Mouse (Mus musculus): ENCODE data around the gene Bckdhb.
A peak's percentile ranks its signal among the peaks of the same experiment; 100 is the strongest.
"Not testable (repeated sequence)": the region's sequence is repeated elsewhere in the genome, so short reads cannot be mapped to it uniquely, and the experiment has no call there.

Gene Bckdhb

DNA sequence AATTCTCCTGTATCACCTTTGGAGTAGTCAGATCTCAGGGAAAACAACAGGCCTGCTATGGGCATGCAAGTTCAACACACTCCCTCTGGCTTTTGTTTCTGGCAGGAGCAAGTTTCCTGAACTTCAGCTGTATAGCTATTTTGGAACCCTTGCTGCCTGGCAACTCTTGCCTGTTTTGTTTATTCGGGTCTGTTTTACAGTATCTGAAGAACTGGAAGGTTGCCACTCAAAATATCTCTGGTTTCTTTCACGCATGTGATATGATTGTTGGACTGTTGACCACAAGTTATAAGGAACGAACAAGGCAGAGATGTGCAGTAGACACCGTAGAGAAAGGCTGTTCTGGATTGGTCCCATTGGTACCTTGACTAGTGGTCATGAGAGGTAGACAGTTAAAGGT, 39.4 kb downstream of the Bckdhb start:
- DNase-seq = no peak

DNA sequence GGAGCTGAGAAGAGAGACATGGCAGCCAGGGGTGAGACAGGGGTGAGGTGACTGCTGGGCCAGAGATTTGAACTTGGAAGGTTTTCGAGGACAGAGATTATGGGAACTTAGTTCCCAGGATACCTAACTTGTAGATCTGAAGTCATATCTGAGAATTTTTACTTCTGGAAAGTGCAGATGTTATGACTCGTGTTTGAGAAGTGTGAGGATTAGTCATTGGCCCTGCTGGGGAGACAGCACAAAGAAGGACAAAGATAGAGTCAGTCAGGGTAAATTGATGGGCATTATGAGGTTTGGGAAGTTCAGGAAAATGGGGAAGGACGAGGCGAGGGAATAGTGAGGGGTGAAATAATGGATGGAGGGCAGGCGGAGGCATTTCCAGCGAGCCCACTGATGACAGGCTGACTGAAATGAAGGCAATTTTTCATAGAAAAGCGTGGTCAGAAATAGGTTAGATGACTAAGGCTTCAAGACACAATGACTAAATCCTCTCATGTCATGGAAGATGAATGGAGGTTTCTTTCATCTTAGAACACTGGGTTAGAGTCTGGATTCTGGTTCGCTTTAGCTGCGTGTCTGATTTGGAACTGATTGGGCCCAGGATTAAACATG, 42.6 kb downstream of the Bckdhb start:
- DNase-seq = no peak

DNA sequence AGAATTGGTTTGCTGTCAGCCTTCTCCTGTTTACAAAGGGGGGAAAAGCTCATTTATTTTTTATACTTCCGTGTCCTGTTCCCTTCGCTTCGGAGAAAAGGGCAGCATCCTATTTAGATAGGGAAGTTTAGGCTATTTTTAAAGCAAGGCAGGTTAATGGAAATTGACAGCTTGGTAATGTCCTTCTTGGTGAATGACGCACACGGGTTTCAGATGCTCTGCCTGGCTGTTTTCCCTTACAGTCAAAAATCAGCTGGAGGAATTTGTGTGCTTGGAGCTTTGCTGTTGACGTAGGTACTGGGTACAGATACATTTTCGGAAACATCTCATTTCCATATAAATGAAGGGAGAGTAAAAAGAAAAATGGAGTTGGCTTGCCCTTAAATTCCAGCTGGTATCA, 44.4 kb downstream of the Bckdhb start:
- no peak for DNase-seq

DNA sequence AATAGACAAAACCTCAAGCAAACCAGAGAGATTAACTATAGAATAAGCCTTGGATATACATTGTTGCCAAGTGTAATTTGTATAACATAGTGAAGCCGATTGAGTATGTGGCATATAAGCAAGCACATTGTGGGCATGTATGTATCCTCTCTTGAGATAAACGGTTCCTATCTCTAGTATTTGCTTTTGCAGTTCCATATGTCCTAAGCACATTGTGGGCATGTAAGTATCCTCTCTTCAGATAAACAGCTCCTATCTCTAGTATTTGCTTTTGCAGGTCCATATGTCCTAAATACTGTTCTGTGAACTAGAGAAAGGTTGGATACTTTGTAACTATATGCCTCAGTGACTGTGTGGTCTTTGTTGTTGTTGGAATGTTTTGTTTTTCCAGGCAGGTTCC, 48.5 kb downstream of the Bckdhb start:
- no peak for DNase-seq

DNA sequence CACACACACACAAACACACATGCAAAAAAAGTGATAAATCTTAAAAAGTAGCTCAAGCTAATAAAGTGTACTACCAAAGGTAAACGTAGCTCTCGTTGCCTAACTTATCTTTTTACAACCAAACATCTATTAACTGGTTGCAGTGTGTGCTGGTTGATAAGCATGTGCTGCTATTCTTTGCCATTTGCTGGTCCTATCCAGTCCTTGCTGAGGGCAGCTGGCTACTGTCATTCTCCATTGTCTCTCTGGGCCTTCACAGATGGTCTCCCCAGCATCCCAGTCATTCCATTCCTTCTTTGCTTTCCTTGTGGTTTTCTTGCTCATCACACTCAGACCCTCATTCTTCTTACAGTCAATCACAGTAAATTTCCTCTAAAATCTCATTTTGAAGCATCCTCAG, 50.9 kb downstream of the Bckdhb start:
- no peak for DNase-seq

DNA sequence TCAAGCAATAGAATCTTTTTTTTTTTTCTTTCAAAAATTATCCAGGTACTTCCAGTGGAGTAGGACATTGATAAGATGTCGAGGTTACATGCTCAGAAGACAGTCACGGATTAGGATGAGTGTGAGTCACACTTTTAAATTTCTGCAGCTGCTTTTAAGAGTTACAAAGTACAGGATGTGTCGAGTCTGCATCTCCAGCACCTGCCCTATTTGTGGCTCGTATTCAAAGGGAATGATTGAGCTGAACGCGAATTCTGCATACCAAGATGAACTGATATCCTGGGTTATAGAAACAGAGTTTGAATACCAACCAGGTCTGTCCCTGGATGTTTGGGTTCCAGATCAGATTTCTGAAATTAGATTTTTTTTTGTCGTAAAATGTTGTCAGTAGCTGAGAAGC, 56.3 kb downstream of the Bckdhb start:
- DNase-seq = no peak

DNA sequence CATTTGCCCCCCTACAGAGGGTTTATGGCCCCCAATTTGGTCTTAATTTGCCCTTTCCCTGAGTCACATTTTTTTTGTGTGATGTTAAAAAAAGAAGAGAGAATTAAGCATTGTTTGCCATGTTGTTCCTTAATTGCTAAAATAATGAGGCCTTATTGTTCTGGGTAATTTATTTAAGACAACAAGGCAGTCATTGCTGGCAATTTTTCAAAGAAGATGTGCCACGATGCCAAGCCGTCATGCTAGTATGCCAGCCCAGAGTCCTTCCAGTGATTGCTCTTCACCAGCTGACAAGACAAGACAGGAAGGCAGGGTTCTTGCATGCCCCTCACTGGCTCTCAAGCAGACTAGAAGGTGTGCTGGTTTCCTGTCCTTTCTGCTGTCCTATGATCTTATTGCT, 84.0 kb downstream of the Bckdhb start:
- DNase-seq = no peak

DNA sequence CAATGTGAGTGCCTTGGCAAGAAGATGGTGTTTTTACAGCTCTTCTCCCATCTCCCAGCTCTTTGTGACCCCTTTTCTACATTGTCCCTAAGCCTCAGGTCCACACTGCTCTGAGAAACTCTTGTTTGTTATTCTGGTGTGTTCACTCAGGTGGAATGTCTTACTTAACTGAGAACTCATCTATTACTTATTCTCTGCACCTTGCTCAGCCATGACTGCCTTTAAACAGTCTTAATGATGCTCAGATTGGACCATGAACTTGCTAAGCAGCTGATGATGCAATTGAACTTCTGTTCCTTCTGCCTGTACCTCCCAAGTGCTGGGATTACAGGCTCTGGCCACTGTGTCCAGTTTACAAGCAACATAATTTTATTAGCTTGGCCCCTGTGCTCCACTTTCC, 86.2 kb downstream of the Bckdhb start:
- peak in 1 of 2 experiments; percentile 46 for DNase-seq

DNA sequence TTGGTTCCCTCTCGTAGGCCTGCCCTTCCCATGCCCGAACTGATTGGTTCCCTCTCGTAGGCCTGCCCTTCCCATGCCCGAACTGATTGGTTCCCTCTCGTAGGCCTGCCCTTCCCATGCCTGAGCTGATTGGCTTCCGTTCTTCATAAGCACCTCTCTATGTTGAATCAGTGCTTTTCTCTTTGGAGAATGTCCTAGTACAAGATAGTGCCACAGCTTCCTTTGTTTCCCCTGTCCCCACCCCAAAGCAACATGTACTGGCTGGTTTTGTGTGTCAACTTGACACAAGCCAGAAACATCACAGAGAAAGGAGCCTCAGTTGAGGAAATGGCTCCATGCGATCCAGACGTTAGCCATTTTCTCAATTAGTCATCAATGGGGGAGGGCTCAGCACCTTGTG, 93.2 kb downstream of the Bckdhb start:
- not testable (repeated sequence) for DNase-seq

DNA sequence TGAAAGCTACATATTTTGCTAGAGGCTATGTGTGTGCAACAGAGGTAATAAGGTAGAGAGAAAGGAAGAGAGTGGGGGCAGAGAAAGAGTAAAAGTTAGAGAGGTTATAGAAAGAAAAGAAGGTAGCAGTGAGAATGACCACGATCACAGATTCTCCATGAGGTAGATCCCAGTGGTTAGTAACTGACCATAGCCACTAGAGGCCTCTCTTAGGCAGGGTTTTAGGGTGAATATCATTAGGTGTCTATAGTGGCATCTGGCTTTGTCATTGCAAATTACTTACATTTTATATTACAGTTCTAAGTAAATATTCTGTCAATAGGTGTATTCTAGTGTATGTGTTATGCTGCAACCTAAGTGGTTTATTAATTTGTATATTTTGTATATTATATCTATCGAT, 94.7 kb downstream of the Bckdhb start:
- DNase-seq = no peak

DNA sequence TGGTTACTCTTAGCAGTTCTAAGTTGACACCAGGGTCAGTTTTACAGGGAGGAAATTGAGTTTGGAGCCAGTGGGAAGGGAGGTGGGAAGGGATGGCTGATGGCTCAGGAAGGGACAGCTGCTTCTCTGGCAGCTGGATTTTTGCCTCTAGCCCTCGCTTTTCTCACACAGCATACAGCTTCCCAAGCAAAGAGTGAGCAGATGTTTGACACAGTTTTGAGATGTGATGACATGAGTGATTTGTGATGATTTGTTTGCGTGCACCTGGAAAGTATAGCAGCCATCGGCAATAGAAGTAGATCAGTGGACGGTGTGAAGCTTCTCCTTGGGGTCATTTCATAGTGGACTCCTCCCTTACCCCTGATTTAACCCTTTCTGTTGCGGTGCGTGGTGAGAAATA, 96.2 kb downstream of the Bckdhb start:
- DNase-seq = no peak

DNA sequence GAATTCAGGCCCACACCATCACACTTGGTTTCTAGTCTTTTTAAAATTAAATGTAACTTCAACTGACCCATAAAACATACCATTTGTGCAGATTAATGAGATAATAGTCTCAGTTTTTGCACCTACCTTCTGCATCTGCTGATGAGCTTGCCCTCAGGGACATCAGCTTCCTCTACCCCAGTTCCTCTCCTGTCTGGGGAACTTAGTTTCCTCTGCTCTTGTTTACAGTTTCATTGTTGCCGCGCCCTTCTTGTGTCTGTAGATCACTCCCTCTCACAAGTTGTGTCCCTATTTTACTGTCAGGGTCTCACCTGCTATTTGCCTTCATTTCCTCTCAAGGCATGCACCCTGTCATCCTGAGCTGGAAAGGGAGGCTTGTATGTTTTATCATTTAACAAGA, 103.2 kb downstream of the Bckdhb start:
- DNase-seq = no peak

DNA sequence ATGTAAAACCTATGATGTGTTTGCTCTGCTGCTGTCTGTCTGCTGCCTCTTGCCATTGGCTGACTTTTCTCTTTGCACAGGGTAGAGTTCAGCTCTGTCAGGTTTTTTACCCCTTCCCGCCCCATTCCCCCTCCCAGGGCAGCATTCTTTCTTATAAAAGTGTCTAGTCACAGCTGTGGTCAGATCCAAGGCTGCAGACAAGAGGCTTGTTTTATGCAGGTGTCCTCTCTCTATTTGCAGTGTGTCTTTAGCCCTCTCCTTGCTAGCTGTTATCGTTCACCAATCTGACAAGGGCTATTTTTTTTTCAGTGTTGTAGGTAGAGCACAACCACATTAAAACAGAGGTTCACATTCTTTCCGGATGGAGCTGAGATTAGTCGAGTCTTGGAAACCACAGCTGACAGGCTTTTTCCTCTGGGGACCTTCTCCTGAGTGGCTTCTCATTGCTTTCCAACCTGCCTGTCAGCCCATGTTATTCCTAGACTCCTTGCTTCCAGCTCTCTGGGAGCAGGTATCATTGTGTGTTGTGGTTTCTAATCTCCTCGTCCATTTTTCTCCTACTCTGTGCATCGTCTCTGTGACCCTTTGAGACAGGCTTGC, 105.8 kb downstream of the Bckdhb start:
- no peak for DNase-seq

DNA sequence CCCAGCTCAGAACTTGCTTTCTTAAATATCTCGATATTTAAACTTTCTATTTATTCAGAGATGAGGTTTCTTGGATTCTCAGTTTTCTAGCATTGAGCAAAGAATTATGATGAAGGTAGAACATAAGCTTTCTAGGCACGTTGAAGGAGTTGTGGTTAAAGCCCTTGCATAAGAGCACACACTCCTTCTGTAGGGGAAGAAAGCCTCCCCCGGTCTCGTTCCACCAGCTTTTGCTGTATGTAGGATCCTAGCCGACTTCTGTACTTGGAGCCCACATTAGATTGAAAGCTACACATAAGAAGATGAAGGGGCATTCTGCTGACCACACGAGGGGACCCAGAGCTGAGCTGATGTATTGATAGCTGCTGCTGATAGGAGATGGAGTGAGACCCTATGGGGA, 106.5 kb downstream of the Bckdhb start:
- no peak for DNase-seq

DNA sequence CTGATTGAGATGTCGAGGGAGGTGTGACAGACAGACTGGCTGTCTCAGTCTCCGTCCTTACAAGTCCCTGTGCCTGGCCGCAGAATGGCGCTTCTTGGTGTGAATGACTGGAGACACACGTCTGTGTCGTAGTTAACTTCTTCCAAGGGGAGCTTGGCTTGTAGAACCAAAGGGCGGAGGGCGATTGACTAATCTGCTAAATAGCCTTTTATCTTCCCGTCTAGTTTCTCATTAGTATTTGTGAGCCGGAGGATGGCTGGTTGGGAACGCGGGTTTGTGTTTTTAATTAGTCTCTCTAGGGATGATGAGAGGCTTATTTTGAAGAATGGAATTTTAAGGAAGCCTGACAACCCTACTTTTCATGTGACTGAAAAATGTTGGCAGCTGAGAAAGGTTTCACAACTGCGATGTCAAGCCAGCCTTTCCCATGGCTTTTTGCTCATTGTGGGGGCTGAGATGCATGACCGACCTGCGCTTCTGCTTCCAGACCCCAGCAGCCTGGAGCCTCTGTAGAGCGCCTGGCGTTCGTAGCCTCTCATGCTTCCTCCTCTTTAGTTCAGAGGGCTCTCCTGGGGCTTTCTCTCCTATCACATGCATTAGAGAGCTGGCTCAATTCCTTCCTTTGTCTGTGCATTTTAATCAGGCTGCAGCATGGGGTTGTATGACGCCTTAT, 107.9 kb downstream of the Bckdhb start:
- no peak for DNase-seq

DNA sequence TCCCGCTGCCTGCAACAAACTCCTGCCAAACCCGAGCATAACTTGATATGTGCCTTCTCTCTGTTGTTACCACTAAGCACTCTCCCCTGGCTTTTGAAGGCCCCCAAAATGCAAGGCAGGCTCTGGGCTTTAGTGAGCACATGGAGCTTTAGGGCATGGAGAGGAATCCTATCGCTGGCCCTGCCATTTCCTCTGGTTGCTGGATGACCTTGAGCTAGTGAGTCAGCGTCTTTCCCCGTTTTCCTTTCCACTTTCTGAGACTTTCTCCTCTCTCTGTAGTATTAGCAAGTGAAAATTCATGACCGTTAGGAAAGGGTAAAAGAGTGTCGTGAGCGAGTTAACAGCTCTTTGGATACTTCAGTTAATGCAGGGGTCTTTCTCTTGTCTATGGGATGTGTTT, 111.1 kb downstream of the Bckdhb start:
- no peak for DNase-seq

DNA sequence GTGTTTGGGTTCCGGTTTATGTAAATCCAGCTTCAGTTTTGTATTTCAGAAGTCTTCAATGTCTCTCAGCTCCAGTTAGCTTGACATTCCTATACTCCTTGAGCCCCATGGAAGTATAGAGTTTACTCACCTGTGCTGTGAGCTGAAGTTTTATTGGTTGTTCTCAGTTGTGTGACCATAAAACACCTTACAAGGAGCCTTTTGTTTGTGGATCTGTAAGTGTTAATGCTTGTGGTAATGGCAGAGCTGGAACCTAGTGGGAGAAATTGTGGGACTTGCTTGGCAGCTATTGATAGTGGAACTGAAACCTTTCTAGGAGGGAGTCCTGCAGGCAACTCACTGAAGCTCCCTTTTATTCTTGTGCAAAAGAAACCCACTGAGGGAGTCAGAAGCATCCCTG, 112.3 kb downstream of the Bckdhb start:
- DNase-seq = no peak

DNA sequence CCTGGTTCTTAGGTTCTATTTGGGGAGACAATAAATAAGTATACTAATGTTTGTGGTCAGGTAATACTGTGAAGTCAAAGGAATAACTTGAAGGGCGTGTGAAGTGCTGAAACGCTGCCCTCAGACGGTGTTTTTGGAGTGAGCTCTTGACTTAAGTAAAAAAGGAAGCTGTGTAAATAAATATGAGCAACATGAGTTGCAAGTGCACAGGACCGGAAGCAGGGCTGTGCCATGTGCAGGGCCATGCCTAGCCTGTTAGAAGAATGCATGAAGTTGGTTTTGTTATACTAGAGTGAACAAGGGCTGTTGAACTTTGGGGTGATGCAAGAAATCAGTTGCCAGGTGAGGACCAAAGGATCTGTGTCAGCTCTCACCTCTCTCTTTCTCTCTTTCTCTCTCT, 114.0 kb downstream of the Bckdhb start:
- no peak for DNase-seq

DNA sequence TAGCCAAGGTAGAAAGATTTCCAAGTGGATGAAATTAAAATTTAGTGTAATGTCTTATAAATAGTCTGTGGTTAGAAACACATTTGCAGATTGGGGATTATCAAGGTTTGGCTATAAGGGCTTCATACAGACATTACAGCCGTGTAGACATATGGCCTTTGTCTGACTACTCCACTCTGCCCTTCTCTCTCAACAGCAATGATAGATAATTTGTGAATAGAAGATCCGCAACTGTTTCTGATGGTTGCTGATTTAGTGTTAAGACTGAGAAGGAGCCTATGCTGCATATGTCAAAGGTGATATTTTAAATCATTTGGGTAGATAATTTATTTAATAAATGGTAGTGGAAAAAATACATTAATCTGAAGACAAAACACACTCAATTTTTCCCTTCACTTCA, 115.4 kb downstream of the Bckdhb start:
- DNase-seq = no peak

DNA sequence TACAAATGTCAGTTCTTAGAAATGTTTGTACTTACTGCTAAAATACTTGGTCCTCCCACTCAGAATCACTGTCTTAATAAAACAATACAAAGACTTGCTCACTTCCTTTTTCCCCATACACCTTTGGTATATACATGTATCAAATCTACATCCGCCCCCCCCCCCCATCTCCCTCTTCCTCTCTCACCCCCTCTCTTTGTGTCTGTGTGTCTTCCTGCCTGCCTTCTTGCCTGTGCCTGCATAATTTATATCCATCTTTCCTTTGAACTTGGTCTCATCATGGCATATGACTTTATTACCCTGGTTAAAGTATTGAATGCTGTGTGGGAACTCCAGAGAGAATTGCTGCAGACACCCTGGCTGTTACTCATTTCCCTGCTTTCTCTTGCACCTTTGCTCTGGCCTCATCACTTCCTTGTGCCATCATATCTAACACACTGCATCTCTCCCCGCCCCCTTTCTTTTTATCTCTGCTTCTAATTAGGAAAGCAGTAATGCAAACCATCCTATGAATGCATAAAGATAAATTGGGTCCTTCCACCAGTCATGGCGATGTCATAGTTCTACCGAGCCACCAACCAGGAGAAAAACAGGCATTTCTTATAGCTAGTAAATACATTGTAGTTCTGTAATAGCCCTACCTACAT, 116.8 kb downstream of the Bckdhb start:
- DNase-seq = no peak

DNA sequence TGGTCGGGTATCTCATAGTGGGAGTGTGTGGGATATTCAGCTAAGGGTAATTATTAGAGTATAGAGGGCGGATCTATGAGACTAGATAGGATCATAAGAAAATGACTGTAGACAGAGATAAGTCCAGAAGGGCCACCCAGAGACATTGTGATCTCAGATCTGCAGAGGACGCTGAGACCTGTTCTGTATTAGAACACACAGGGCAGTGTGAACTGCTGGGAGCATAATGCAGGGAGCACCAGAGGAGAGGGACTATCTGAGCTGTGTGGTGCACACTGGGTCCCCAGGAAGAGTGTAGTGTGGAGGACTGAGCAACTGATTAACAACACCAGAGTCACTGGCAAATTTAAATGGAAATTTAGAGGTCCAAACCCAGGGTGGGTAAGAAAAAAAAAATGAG, 117.6 kb downstream of the Bckdhb start:
- no peak for DNase-seq

DNA sequence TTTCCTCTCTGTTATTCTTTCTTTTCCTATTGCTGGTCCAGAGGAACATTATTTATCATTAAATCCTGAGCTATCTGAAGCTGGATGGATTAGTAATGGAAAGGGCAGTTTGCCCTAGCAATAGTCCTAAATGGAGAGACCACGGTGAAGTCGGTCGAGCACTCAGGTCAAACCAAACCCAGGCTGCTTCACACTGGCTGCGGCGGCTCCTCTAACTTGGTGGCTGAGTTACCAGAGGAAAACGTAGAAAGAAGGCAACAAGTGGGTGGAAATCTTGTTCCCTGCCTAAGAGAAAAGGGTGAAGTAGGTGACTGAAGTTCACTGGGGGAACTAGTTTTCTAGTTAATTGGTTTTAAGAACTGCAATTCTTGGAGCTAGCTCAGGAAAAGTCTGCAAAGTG, 119.2 kb downstream of the Bckdhb start:
- DNase-seq = no peak

DNA sequence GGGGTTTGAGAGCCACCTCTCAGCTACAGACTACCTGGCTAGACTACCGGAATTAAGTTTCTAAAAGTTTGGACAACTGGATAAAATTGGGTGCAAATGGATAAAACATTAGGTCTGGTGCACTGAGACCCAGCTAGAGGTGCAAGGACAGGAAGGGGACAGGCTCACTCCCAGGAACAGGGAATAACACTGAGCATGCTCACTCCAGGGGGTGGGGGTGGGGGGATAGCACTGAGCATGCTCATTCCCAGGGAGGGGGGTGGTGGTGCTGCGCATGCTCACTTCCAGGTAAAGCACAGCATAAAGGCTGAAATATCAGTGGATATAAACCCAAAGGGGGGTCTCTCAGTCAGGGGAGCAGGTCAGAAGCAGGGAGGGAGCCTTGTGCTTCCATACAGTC, 120.7 kb downstream of the Bckdhb start:
- DNase-seq = no peak

DNA sequence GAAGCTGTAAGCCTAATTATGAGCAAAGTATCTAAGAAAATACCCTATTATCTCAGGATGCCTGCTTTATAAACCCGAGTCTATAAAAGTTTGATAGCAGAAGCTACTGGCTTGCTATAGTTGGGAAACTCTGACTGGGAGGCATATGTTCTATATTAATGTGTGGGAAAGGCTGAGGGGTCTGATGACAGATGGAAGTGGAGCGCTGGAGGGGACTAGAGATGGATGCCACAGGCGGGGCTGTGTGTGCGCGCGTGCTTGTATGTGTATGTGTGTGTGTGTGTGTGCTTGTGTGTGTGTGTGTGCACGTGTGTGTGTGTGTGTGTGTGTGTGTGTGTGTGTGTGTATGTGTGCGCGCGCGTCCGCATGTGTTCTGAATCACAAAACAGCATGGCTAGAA, 121.4 kb downstream of the Bckdhb start:
- DNase-seq = no peak

All from kidney, postnatal 25 days (tissue).